Mouse (Mus musculus): ENCODE data around the gene Itga6. TPM values are rescaled to one million over a fixed set of nuclear protein-coding genes. Genes with fewer than 3 reads are reported as not detected.
A peak's percentile ranks its signal among the peaks of the same experiment; 100 is the strongest.

Itga6 gene
- polyA plus RNA-seq, 1 experiment from 2014 or later, result 61.8 TPM

DNA sequence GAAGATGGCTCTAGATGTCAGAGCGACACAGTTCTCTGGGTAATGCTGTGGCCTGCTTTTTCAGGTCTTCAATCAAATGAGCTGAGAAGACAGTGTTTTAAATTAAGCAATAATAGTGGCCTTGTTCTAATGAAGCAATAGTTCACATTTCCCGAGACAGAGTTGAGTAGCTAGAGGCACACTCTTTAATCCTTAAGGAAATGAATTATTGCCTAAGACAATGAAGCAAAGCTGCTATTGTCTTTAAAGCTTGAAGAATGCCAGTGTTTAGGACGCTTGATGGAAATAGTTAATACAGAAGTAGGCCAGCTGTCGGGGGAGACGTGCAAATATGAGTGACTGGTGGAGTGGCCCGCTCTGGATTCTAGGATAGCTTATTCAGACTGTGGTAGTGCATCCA lies 65.5 kb downstream of the Itga6 start:
- Histone ChIP-seq H3K4me2 (no peak overlapping the region), H3K27me3 (replicated peaks) (no peaks in the 10 kb centered on the region), H3K36me3 (no peaks in the 10 kb centered on the region), H3K4me3 (replicated peaks) (no peak overlapping the region), H3K9ac (no peak overlapping the region), H3K27ac (no peak overlapping the region), H3K4me1 (peaks cover 53% of the 10 kb centered on the region), H3K9me3 (no peaks in the 10 kb centered on the region)
- no peak for ATAC-seq (ENCODE audit: insufficient read depth, low FRiP score, low read depth)
- 53% methylated on average over 6 of the region's 6 CpGs for WGBS

- H3K4me2 ChIP-seq, result no peak overlapping the region; the same call in 1 of the 2 replicates
- no peaks in the 10 kb centered on the region for H3K36me3 ChIP-seq
- no peak overlapping the region for H3K4me3 ChIP-seq (replicated peaks)
- peak; percentile 66 for ATAC-seq (ENCODE audit: insufficient read depth, low FRiP score, low read depth)
- 30% methylated on average over 12 of the region's 12 CpGs for WGBS
- H3K4me1 ChIP-seq, result peaks cover 41% of the 10 kb centered on the region
- no peaks in the 10 kb centered on the region for H3K9me3 ChIP-seq
- H3K27me3 ChIP-seq (replicated peaks), result no peaks in the 10 kb centered on the region
- H3K27ac ChIP-seq, result peak overlapping the region; percentile 54; the same call in 1 of the 2 replicates
- H3K9ac ChIP-seq, result no peak overlapping the region
Measured at GRCm38 (mm10) chr2:71812221-71813021, 67.0 kb downstream of the Itga6 start.

GRCm38 (mm10) chr2:71813022-71813358 lies 67.6 kb downstream of the Itga6 start:
- no peaks in the 10 kb centered on the region for H3K9me3 ChIP-seq
- H3K27me3 ChIP-seq (replicated peaks), result no peaks in the 10 kb centered on the region
- no peak overlapping the region for H3K4me3 ChIP-seq (replicated peaks)
- H3K4me2 ChIP-seq, result no peak overlapping the region; the same call in 1 of the 2 replicates
- no peak for ATAC-seq (ENCODE audit: insufficient read depth, low FRiP score, low read depth)
- 70% methylated on average over 7 of the region's 9 CpGs for WGBS
- peak overlapping the region; percentile 41; the same call in 1 of the 2 replicates for H3K27ac ChIP-seq
- H3K4me1 ChIP-seq, result peaks cover 38% of the 10 kb centered on the region
- H3K36me3 ChIP-seq, result no peaks in the 10 kb centered on the region
- no peak overlapping the region for H3K9ac ChIP-seq

GRCm38 (mm10) chr2:71813371-71813770 lies 68.0 kb downstream of the Itga6 start:
- Histone ChIP-seq H3K27ac (peak overlapping the region; percentile 40; the same call in 1 of the 2 replicates), H3K4me2 (no peak overlapping the region), H3K27me3 (replicated peaks) (no peaks in the 10 kb centered on the region), H3K9ac (no peak overlapping the region), H3K4me1 (peaks cover 38% of the 10 kb centered on the region), H3K9me3 (no peaks in the 10 kb centered on the region), H3K4me3 (replicated peaks) (no peak overlapping the region), H3K36me3 (no peaks in the 10 kb centered on the region)
- 57% methylated on average over 5 of the region's 8 CpGs for WGBS
- no peak for ATAC-seq (ENCODE audit: insufficient read depth, low FRiP score, low read depth)

DNA sequence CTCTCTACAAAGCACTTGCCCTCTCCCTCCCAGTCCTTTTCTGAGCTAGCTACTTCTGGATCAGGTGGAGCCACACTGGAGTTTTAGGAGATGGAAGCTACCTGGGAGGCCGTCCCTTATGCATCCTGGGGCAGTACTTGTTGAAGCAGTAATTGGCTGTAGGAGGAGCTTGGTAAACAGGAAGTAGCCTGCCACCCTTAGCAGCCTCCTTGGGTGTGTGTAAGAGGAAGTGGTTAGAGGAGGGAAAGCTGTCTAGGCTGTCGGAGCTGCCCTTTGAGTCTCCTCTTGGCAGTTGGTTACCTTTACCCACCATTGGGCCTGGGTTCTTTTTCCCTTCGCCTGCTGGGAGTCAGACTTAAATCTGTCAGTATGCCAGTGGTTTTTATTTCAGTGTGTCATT lies 68.6 kb downstream of the Itga6 start:
- H3K4me1 ChIP-seq, result peaks cover 38% of the 10 kb centered on the region
- H3K27ac ChIP-seq, result peak overlapping the region; percentile 33
- no peaks in the 10 kb centered on the region for H3K27me3 ChIP-seq (replicated peaks)
- no peaks in the 10 kb centered on the region for H3K9me3 ChIP-seq
- no peak overlapping the region for H3K4me2 ChIP-seq
- peak; percentile 56; the same call in 1 of the 2 replicates for ATAC-seq (ENCODE audit: insufficient read depth, low FRiP score, low read depth)
- WGBS, result 37% methylated on average over 3 of the region's 3 CpGs
- no peak overlapping the region for H3K4me3 ChIP-seq (replicated peaks)
- no peaks in the 10 kb centered on the region for H3K36me3 ChIP-seq
- no peak overlapping the region for H3K9ac ChIP-seq

DNA sequence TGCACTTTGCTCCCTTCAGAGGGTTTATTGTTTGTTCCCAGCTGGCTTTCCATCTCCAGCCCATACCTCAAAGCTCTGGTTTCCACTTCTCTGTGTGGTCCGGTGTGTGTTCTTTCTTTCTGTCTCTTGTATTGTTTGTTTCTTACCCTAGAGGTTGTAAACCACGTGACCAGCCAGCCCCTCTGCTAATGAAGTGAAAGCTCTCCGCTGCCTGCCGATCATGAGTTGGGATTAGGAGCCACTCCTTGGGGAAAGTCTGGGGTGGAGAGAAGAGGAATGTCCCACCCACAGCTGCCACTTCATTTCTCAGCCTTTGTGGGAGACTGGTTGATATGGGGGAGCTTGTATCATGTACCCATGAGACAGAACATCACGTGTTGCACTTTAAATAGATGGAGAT lies 69.9 kb downstream of the Itga6 start:
- Histone ChIP-seq H3K4me1 (peaks cover 38% of the 10 kb centered on the region), H3K36me3 (no peaks in the 10 kb centered on the region), H3K9ac (no peak overlapping the region), H3K4me3 (replicated peaks) (no peak overlapping the region), H3K4me2 (0 out of 2 replicates have a peak overlapping the region, but pooled peaks have one; percentile 16), H3K27ac (no peak overlapping the region; the same call in 1 of the 2 replicates), H3K9me3 (no peaks in the 10 kb centered on the region), H3K27me3 (replicated peaks) (no peaks in the 10 kb centered on the region)
- ATAC-seq (ENCODE audit: insufficient read depth, low FRiP score, low read depth), result no peak
- WGBS, result 27% methylated on average over 5 of the region's 5 CpGs

DNA sequence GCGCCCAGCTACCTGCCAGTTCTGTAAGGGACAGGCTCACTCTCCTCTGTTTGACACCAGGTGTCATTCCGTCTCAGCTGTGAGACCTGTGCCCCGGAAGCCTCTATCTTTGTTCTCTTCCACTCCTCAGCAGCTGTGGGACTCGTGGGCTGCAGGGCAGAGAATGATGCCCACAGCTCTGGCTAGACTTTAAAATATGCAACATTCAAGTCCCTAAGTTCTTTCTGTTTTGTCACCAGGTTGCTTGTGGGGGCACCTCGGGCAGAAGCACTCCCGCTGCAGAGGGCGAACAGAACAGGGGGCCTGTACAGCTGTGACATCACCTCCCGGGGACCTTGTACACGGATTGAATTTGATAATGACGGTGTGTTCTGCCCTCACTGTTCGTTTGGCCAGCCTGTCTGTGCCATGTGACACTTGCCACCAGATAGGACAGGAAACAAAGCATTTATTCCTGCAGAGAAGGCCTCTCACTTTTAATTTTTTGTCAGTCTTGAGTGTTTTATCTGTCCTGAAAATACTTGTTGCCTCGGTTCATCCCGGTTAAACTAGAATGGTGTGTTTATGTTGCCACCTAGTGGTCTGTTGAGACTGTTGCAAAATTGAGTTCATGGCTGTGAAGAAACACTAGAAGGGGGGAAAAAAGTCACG lies 71.1 kb downstream of the Itga6 start:
- no peak overlapping the region for H3K9ac ChIP-seq
- no peaks in the 10 kb centered on the region for H3K27me3 ChIP-seq (replicated peaks)
- H3K36me3 ChIP-seq, result no peaks in the 10 kb centered on the region
- 41% methylated on average over 14 of the region's 14 CpGs for WGBS
- ATAC-seq (ENCODE audit: insufficient read depth, low FRiP score, low read depth), result no peak
- H3K27ac ChIP-seq, result no peak overlapping the region
- no peak overlapping the region for H3K4me2 ChIP-seq
- no peak overlapping the region for H3K4me3 ChIP-seq (replicated peaks)
- H3K9me3 ChIP-seq, result no peaks in the 10 kb centered on the region
- peaks cover 33% of the 10 kb centered on the region for H3K4me1 ChIP-seq

- Histone ChIP-seq H3K4me2 (no peak overlapping the region), H3K9me3 (no peaks in the 10 kb centered on the region), H3K4me3 (replicated peaks) (no peak overlapping the region), H3K36me3 (no peaks in the 10 kb centered on the region), H3K9ac (no peak overlapping the region), H3K27ac (no peak overlapping the region), H3K4me1 (no peaks in the 10 kb centered on the region), H3K27me3 (replicated peaks) (no peaks in the 10 kb centered on the region)
- no peak for ATAC-seq (ENCODE audit: insufficient read depth, low FRiP score, low read depth)
- WGBS, result 54% methylated on average over 13 of the region's 13 CpGs
Measured at GRCm38 (mm10) chr2:71824146-71824545, 78.7 kb downstream of the Itga6 start.

DNA sequence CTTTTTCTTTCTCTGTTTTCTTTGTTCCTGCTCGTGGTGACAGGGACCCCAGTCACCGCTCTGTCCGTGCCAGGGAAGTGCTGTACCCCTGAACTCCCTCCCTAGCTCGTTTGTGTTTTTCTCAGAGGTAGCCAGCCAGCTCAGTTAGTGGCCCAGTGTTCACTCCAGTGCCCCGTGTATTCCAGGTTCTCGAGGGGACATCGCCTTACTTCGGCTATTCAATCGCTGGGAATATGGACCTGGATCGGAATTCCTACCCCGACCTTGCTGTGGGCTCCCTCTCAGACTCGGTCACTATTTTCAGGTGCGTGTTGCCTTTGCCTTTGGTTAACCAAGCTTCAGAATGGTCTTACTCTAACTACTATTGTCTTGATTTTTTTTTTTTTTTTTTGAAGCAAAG lies 82.3 kb downstream of the Itga6 start:
- no peaks in the 10 kb centered on the region for H3K27me3 ChIP-seq (replicated peaks)
- ATAC-seq (ENCODE audit: insufficient read depth, low FRiP score, low read depth), result no peak
- H3K9me3 ChIP-seq, result no peaks in the 10 kb centered on the region
- no peaks in the 10 kb centered on the region for H3K4me1 ChIP-seq
- H3K4me3 ChIP-seq (replicated peaks), result no peak overlapping the region
- no peak overlapping the region for H3K9ac ChIP-seq
- H3K36me3 ChIP-seq, result no peaks in the 10 kb centered on the region
- 76% methylated on average over 13 of the region's 13 CpGs for WGBS
- no peak overlapping the region for H3K27ac ChIP-seq
- no peak overlapping the region for H3K4me2 ChIP-seq

- H3K9me3 ChIP-seq, result no peaks in the 10 kb centered on the region
- no peak overlapping the region for H3K9ac ChIP-seq
- no peaks in the 10 kb centered on the region for H3K36me3 ChIP-seq
- H3K4me3 ChIP-seq (replicated peaks), result no peak overlapping the region
- ATAC-seq (ENCODE audit: insufficient read depth, low FRiP score, low read depth), result no peak
- WGBS, result 57% methylated on average over 11 of the region's 11 CpGs
- H3K27me3 ChIP-seq (replicated peaks), result no peaks in the 10 kb centered on the region
- no peak overlapping the region for H3K4me2 ChIP-seq
- no peaks in the 10 kb centered on the region for H3K4me1 ChIP-seq
- no peak overlapping the region for H3K27ac ChIP-seq
Measured at GRCm38 (mm10) chr2:71828928-71829327, 83.5 kb downstream of the Itga6 start.

GRCm38 (mm10) chr2:71833626-71834025 lies 88.2 kb downstream of the Itga6 start:
- H3K9me3 ChIP-seq, result no peaks in the 10 kb centered on the region
- ATAC-seq (ENCODE audit: insufficient read depth, low FRiP score, low read depth), result no peak
- no peak overlapping the region for H3K4me3 ChIP-seq (replicated peaks)
- no peaks in the 10 kb centered on the region for H3K4me1 ChIP-seq
- no peak overlapping the region for H3K27ac ChIP-seq
- H3K36me3 ChIP-seq, result no peaks in the 10 kb centered on the region
- no peak overlapping the region for H3K4me2 ChIP-seq
- H3K27me3 ChIP-seq (replicated peaks), result no peaks in the 10 kb centered on the region
- 74% methylated on average over 6 of the region's 6 CpGs for WGBS
- no peak overlapping the region for H3K9ac ChIP-seq

- Histone ChIP-seq H3K4me3 (replicated peaks) (no peak overlapping the region), H3K36me3 (no peaks in the 10 kb centered on the region), H3K4me1 (no peaks in the 10 kb centered on the region), H3K27ac (no peak overlapping the region), H3K9ac (no peak overlapping the region), H3K4me2 (no peak overlapping the region), H3K9me3 (no peaks in the 10 kb centered on the region), H3K27me3 (replicated peaks) (no peaks in the 10 kb centered on the region)
- no peak for ATAC-seq (ENCODE audit: insufficient read depth, low FRiP score, low read depth)
- 82% methylated on average over 7 of the region's 7 CpGs for WGBS
Measured at GRCm38 (mm10) chr2:71834371-71834770, 89.0 kb downstream of the Itga6 start.
